Mouse (Mus musculus) stomach, postnatal 0 days (tissue): ENCODE data around the gene Adamts17. TPM values are rescaled to one million over a fixed set of nuclear protein-coding genes. Genes with fewer than 3 reads are reported as not detected.

Experiments used
- ATAC-seq: fragments of 200-750 bp; cut with Nextera tagmentation; 2 replicates; pipeline ENCODE4 v1.8.0; 2017; ENCODE audit not compliant: low FRiP score, low TSS enrichment
- DNase-seq: peaks from one replicate; pipeline ENCODE4 v3.0.0-alpha.2; 2016; ENCODE audit warnings: low spot score
- H3K27ac ChIP-seq: fragments of 300-500 bp; sonication (generic); replicated peaks from 2 replicates; pipeline ENCODE4 v1.5.1; 2014; ENCODE audit warnings: mild to moderate bottlenecking, control low read depth
- H3K27me3 ChIP-seq: fragments of 300-500 bp; sonication (generic); 2 replicates; pipeline ENCODE4 v1.6.1; 2014; ENCODE audit warnings: low read length; ENCODE audit not compliant: control insufficient read depth, insufficient read depth
- H3K36me3 ChIP-seq: fragments of 300-500 bp; sonication (generic); 2 replicates; pipeline ENCODE4 v1.6.1; 2014; ENCODE audit warnings: low read length, mixed read lengths; ENCODE audit not compliant: control insufficient read depth, insufficient read depth
- H3K4me1 ChIP-seq: fragments of 300-500 bp; sonication (generic); replicated peaks from 2 replicates; pipeline ENCODE4 v1.6.1; 2014; ENCODE audit warnings: antibody characterized with exemption; ENCODE audit not compliant: control insufficient read depth, insufficient read depth
- H3K4me2 ChIP-seq: fragments of 300-500 bp; sonication (generic); replicated peaks from 2 replicates; pipeline ENCODE4 v1.6.1; 2014; ENCODE audit warnings: low read depth, mild to moderate bottlenecking, control low read depth, moderate library complexity
- H3K4me3 ChIP-seq: fragments of 300-500 bp; sonication (generic); 2 replicates; pipeline ENCODE4 v1.5.1; 2014; ENCODE audit warnings: low read depth, low read length, control low read depth
- H3K9ac ChIP-seq: fragments of 300-500 bp; sonication (generic); 2 replicates; pipeline ENCODE4 v1.6.1; 2014; ENCODE audit warnings: mild to moderate bottlenecking, low read length, control low read depth, mixed read lengths
- H3K9me3 ChIP-seq: fragments of 300-500 bp; sonication (generic); 2 replicates; pipeline ENCODE4 v1.6.1; 2016; ENCODE audit warnings: low read length; ENCODE audit not compliant: control insufficient read depth
- CTCF ChIP-seq: IDR thresholded peaks from 2 replicates; pipeline ENCODE4 v1.5.1; 2016; ENCODE audit warnings: antibody characterized with exemption, low read depth, mild to moderate bottlenecking, moderate library complexity
- EP300 ChIP-seq: optimal IDR thresholded peaks from 2 replicates; pipeline ENCODE3; 2016; ENCODE audit warnings: antibody characterized with exemption
- WGBS: fragments of 180-500 bp; shearing (Covaris S2); extraction: QIAGEN DNeasy Blood & Tissue Kit; methylation state at CpG from one replicate; pipeline ENCODE4 v1.1.7; 2014; 5-methylcytosine and 5-hydroxymethylcytosine counted together
- polyA plus RNA-seq: library from polyadenylated mRNA; unstranded; fragments of >200 nt; fragmentation: Nextera tagmentation; extraction: Ambion mirVana; gene quantifications from 2 replicates; pipeline ENCODE4 v1.2.1, GENCODE M21; 2015

Adamts17 gene
- polyA plus RNA-seq, 1 experiment from 2014 or later: 2.4 TPM

- no peak overlapping the region for H3K4me2 ChIP-seq
- H3K9ac ChIP-seq: no peak overlapping the region
- H3K9me3 ChIP-seq: no peaks in the 10 kb centered on the region
- H3K4me3 ChIP-seq: no peak overlapping the region
- no peaks in the 10 kb centered on the region for H3K36me3 ChIP-seq
- TF ChIP-seq EP300: no peak
- TF ChIP-seq CTCF: no peak
- H3K4me1 ChIP-seq: no peaks in the 10 kb centered on the region
- no peaks in the 10 kb centered on the region for H3K27me3 ChIP-seq
- no peak overlapping the region for H3K27ac ChIP-seq
- DNase-seq (no peak), ATAC-seq (no peak)
- WGBS: 55% methylated on average over 9 of the region's 9 CpGs
These were observed 329.4 kb downstream of the Adamts17 start for GRCm38 (mm10) chr7:67168763-67169569.

- H3K4me3 ChIP-seq: no peak overlapping the region
- H3K27me3 ChIP-seq: no peaks in the 10 kb centered on the region
- no peak for ATAC-seq
- H3K4me1 ChIP-seq: no peaks in the 10 kb centered on the region
- H3K4me2 ChIP-seq: no peak overlapping the region
- H3K36me3 ChIP-seq: no peaks in the 10 kb centered on the region
- no peak overlapping the region for H3K9ac ChIP-seq
- DNase-seq: no peak
- H3K27ac ChIP-seq: no peak overlapping the region
- 78% methylated on average over 2 of the region's 2 CpGs for WGBS
- TF ChIP-seq CTCF: no peak
- TF ChIP-seq EP300: no peak
- no peaks in the 10 kb centered on the region for H3K9me3 ChIP-seq
These were observed 334.1 kb downstream of the Adamts17 start for GRCm38 (mm10) chr7:67173522-67174195.

GRCm38 (mm10) chr7:67183786-67184185, 344.3 kb downstream of the Adamts17 start:
- H3K27me3 ChIP-seq: no peaks in the 10 kb centered on the region
- no peaks in the 10 kb centered on the region for H3K9me3 ChIP-seq
- no peaks in the 10 kb centered on the region for H3K36me3 ChIP-seq
- no peak overlapping the region for H3K27ac ChIP-seq
- 42% methylated on average over 4 of the region's 4 CpGs for WGBS
- TF ChIP-seq EP300 (no peak), CTCF (no peak)
- H3K4me1 ChIP-seq: no peaks in the 10 kb centered on the region
- H3K4me3 ChIP-seq: no peak overlapping the region
- no peak for ATAC-seq
- no peak overlapping the region for H3K9ac ChIP-seq
- DNase-seq: no peak
- H3K4me2 ChIP-seq: no peak overlapping the region

- H3K36me3 ChIP-seq: no peaks in the 10 kb centered on the region
- H3K9me3 ChIP-seq: no peaks in the 10 kb centered on the region
- no peaks in the 10 kb centered on the region for H3K27me3 ChIP-seq
- ATAC-seq: 0 out of 2 replicates have a peak, but pooled peaks have one; percentile 35
- WGBS: 16% methylated on average over 10 of the region's 10 CpGs
- no peak overlapping the region for H3K27ac ChIP-seq
- H3K4me1 ChIP-seq: no peaks in the 10 kb centered on the region
- H3K9ac ChIP-seq: no peak overlapping the region
- no peak overlapping the region for H3K4me2 ChIP-seq
- DNase-seq: peak; percentile 80
- no peak overlapping the region for H3K4me3 ChIP-seq
- TF ChIP-seq EP300 (no peak), CTCF (peak; percentile 93)
These were observed 359.9 kb downstream of the Adamts17 start for GRCm38 (mm10) chr7:67199412-67199811.

Other genes with a start within 250 kb of the Adamts17 start
- gene Asb7, start 150.1 kb upstream of the Adamts17 start, polyA plus RNA-seq: 5.0 and 5.9 TPM in 2 replicates
- gene Lins1, start 149.8 kb upstream of the Adamts17 start, polyA plus RNA-seq: 7.6 and 7.8 TPM in 2 replicates
- gene Cers3, start 96.2 kb upstream of the Adamts17 start, polyA plus RNA-seq: 40.8 and 41.3 TPM in 2 replicates